Mouse (Mus musculus) bone marrow, adult 2 months (tissue): Measurements from ENCODE around the gene Adcy10.

Experiments
- CTCF ChIP-seq: fragments of 200-500 bp; IDR thresholded peaks from 2 replicates; pipeline ENCODE4 v1.5.1; 2011; ENCODE audit warnings: low read length, control low read depth; ENCODE audit not compliant: control insufficient read depth, insufficient read depth
- POLR2A ChIP-seq: fragments of 200-500 bp; IDR thresholded peaks from 2 replicates; pipeline ENCODE4 v1.6.1; 2011; ENCODE audit warnings: low read depth, mild to moderate bottlenecking, control low read depth, low read length, borderline replicate concordance; ENCODE audit not compliant: control insufficient read depth

- TF ChIP-seq POLR2A, result no peak
- TF ChIP-seq CTCF, result no peak
Observed at GRCm38 (mm10) chr1:165567466-165567865, 82.5 kb downstream of the Adcy10 start.
